Mouse (Mus musculus) lung, postnatal 10 days (tissue): ENCODE data around the gene Kank2.

Experiments
- DNase-seq: peaks from one replicate; pipeline ENCODE4 v3.0.0; 2021

Kank2 gene

GRCm38 (mm10) chr9:21798345-21799009 lies at the start of gene Kank2:
Kank2 (minus strand) TSS chr9:21798744.
- peak; percentile 93 for DNase-seq

GRCm38 (mm10) chr9:21847926-21848325 lies 49.4 kb upstream of the Kank2 start:
- no peak for DNase-seq

- DNase-seq: peak; percentile 62
Measured at GRCm38 (mm10) chr9:21847425-21847824, 48.9 kb upstream of the Kank2 start.

- peak; percentile 94 for DNase-seq
Measured at GRCm38 (mm10) chr9:21846755-21847341, 48.3 kb upstream of the Kank2 start.

- peak; percentile 64 for DNase-seq
Measured at GRCm38 (mm10) chr9:21845381-21846080, 47.0 kb upstream of the Kank2 start.

- no peak for DNase-seq
Measured at GRCm38 (mm10) chr9:21843086-21843485, 44.5 kb upstream of the Kank2 start.

GRCm38 (mm10) chr9:21842391-21842790 lies 43.8 kb upstream of the Kank2 start:
- DNase-seq: peak; percentile 88

- DNase-seq: no peak
Measured at GRCm38 (mm10) chr9:21841340-21841739, 42.8 kb upstream of the Kank2 start.

GRCm38 (mm10) chr9:21840115-21840787 lies 41.7 kb upstream of the Kank2 start:
- peak; percentile 65 for DNase-seq

- DNase-seq: no peak
Measured at GRCm38 (mm10) chr9:21837690-21838089, 39.1 kb upstream of the Kank2 start.

GRCm38 (mm10) chr9:21835258-21835912 lies 36.8 kb upstream of the Kank2 start, which contains the start of gene Angptl8:
Angptl8 (plus strand) TSS chr9:21835510.
- DNase-seq: peak; percentile 86

GRCm38 (mm10) chr9:21831558-21832240 lies 33.2 kb upstream of the Kank2 start:
- peak; percentile 49 for DNase-seq

- no peak for DNase-seq
Measured at GRCm38 (mm10) chr9:21830936-21831335, 32.4 kb upstream of the Kank2 start.

- no peak for DNase-seq
Measured at GRCm38 (mm10) chr9:21830461-21830850, 31.9 kb upstream of the Kank2 start.

- DNase-seq: no peak
Measured at GRCm38 (mm10) chr9:21829834-21830460, 31.4 kb upstream of the Kank2 start.

GRCm38 (mm10) chr9:21824366-21824765 lies 25.8 kb upstream of the Kank2 start:
- no peak for DNase-seq

GRCm38 (mm10) chr9:21823957-21824356 lies 25.4 kb upstream of the Kank2 start:
- no peak for DNase-seq

GRCm38 (mm10) chr9:21822686-21823085 lies 24.1 kb upstream of the Kank2 start:
- no peak for DNase-seq

- no peak for DNase-seq
Measured at GRCm38 (mm10) chr9:21820183-21820582, 21.6 kb upstream of the Kank2 start.

- DNase-seq: no peak
Measured at GRCm38 (mm10) chr9:21819181-21819729, 20.7 kb upstream of the Kank2 start.

GRCm38 (mm10) chr9:21818561-21818960 lies 20.0 kb upstream of the Kank2 start:
- no peak for DNase-seq
